Mouse (Mus musculus) cerebellum, adult 2 months (tissue): ENCODE results near the gene Taok3.

Source experiments
- CTCF ChIP-seq: fragments of 200-500 bp; IDR thresholded peaks from 2 replicates; pipeline ENCODE4 v1.5.1; 2011; ENCODE audit warnings: low read depth, mild to moderate bottlenecking, control low read depth, low read length, moderate library complexity, borderline replicate concordance; ENCODE audit not compliant: insufficient read depth
- POLR2A ChIP-seq: fragments of 200-500 bp; IDR thresholded peaks from 2 replicates; pipeline ENCODE4 v1.6.1; 2011; ENCODE audit warnings: low read length, control low read depth, borderline replicate concordance; ENCODE audit not compliant: insufficient read depth

DNA sequence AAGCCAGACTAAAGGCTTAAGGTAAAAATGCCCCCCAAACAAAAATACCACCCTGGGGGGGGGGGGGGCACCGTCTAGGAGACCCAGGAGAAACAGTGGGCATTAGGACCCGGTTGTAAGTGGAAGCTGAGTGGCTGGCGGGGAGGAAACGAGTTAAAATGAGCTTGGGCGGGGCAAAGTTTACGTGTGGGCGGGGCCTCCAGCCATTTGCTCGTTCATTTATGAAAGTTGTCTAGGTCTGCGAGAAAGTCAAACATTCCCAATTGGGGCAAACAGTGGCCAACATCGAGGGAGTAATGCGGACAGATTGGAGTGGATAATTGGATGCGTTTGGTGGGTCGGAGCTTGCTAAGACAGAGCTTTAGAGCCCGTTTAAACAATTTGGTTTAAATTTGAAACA lies 193.5 kb downstream of the Taok3 start:
- TF ChIP-seq CTCF (no peak), POLR2A (no peak)
